9 mouse cellular contexts compared by ENCODE assay signal in genomic region chr12:85619898-85620443, GRCm38 (mm10). TPM values are rescaled to one million over a fixed set of nuclear protein-coding genes. Genes with fewer than 3 reads are reported as not detected.
DNase-seq lines count a peak whose midpoint lies in the region; ATAC-seq lines count a peak whose summit lies in the region.
"Had no signal": no experiment of that assay in that cellular context is flagged by ENCODE, and none has a peak within 500 bp of the region (broad histone marks: within the 10 kb centered on the region; RNA-seq: fewer than 3 reads in every experiment).

No protein-coding gene starts in this region.

- no peaks in the 10 kb centered on the region for H3K36me3 ChIP-seq in midbrain, embryonic 10.5 days
- no peaks in the 10 kb centered on the region for H3K36me3 ChIP-seq in midbrain, embryonic 11.5 days (ENCODE audit: control insufficient read depth, insufficient read depth, low read length)
- H3K36me3 ChIP-seq in forebrain, embryonic 15.5 days: no peaks in the 10 kb centered on the region
- H3K36me3 ChIP-seq in neural tube, embryonic 15.5 days: no peaks in the 10 kb centered on the region

- no peak for DNase-seq in midbrain, embryonic 10.5 days (ENCODE audit: low spot score)
- DNase-seq in midbrain, embryonic 11.5 days (ENCODE audit: low spot score, missing footprints): no peak
- DNase-seq in kidney, postnatal 10 days: peak; percentile 36
- no peak for DNase-seq in ovary, adult 18-20 months (ENCODE audit: low spot score)
- DNase-seq: lung, embryonic 14.5 days had no signal

- H3K4me2 ChIP-seq in midbrain, embryonic 11.5 days: no peak overlapping the region
- no peak overlapping the region for H3K4me2 ChIP-seq in forebrain, embryonic 15.5 days (replicated peaks)
- no peak overlapping the region for H3K4me2 ChIP-seq in neural tube, embryonic 15.5 days
- H3K4me2 ChIP-seq: embryonic facial prominence, embryonic 15.5 days; lung, embryonic 14.5 days had no signal

- H3K27ac ChIP-seq in midbrain, embryonic 10.5 days (replicated peaks): peak overlapping the region; percentile 70
- H3K27ac ChIP-seq in midbrain, embryonic 11.5 days (ENCODE audit: low read depth, low read length): no peak overlapping the region
- H3K27ac ChIP-seq in forebrain, embryonic 15.5 days (replicated peaks): 0 out of 2 replicates have a peak overlapping the region, but pooled peaks have one; percentile 5
- H3K27ac ChIP-seq in neural tube, embryonic 15.5 days (replicated peaks): peak overlapping the region; percentile 80

- no peaks in the 10 kb centered on the region for H3K27me3 ChIP-seq in midbrain, embryonic 10.5 days (ENCODE audit: low read depth, poor library complexity, severe bottlenecking)
- H3K27me3 ChIP-seq in midbrain, embryonic 11.5 days (ENCODE audit: control insufficient read depth, insufficient read depth, low read length): no peaks in the 10 kb centered on the region
- H3K27me3 ChIP-seq in forebrain, embryonic 15.5 days: no peaks in the 10 kb centered on the region
- H3K27me3 ChIP-seq in neural tube, embryonic 15.5 days (replicated peaks): no peaks in the 10 kb centered on the region
- H3K27me3 ChIP-seq: embryonic facial prominence, embryonic 15.5 days had no signal

- no peaks in the 10 kb centered on the region for H3K9me3 ChIP-seq in midbrain, embryonic 10.5 days (replicated peaks)
- no peaks in the 10 kb centered on the region for H3K9me3 ChIP-seq in midbrain, embryonic 11.5 days (ENCODE audit: control insufficient read depth, low read length)
- H3K9me3 ChIP-seq in forebrain, embryonic 15.5 days: no peaks in the 10 kb centered on the region
- no peaks in the 10 kb centered on the region for H3K9me3 ChIP-seq in neural tube, embryonic 15.5 days (replicated peaks)
- H3K9me3 ChIP-seq: embryonic facial prominence, embryonic 15.5 days had no signal

- peaks cover 26% of the 10 kb centered on the region for H3K4me1 ChIP-seq in midbrain, embryonic 10.5 days
- peaks cover 5% of the 10 kb centered on the region for H3K4me1 ChIP-seq in midbrain, embryonic 11.5 days (ENCODE audit: control insufficient read depth, insufficient read depth, low read length)
- H3K4me1 ChIP-seq in forebrain, embryonic 15.5 days: peaks cover 27% of the 10 kb centered on the region
- H3K4me1 ChIP-seq in neural tube, embryonic 15.5 days: peaks cover 54% of the 10 kb centered on the region

- H3K4me3 ChIP-seq in midbrain, embryonic 10.5 days: no peak overlapping the region
- no peak overlapping the region for H3K4me3 ChIP-seq in midbrain, embryonic 11.5 days (ENCODE audit: low read depth, low read length)
- H3K4me3 ChIP-seq in forebrain, embryonic 15.5 days: no peak overlapping the region
- H3K4me3 ChIP-seq in neural tube, embryonic 15.5 days (replicated peaks): no peak overlapping the region
- H3K4me3 ChIP-seq: embryonic facial prominence, embryonic 15.5 days had no signal

- H3K9ac ChIP-seq in midbrain, embryonic 11.5 days (ENCODE audit: low read length): no peak overlapping the region
- H3K9ac ChIP-seq in forebrain, embryonic 15.5 days (replicated peaks): no peak overlapping the region
- H3K9ac ChIP-seq in neural tube, embryonic 15.5 days (replicated peaks): no peak overlapping the region
- H3K9ac ChIP-seq: embryonic facial prominence, embryonic 15.5 days; lung, embryonic 14.5 days had no signal

- WGBS in midbrain, embryonic 10.5 days: 86% methylated on average over 11 of the region's 11 CpGs
- WGBS in midbrain, embryonic 11.5 days: 70% methylated on average over 11 of the region's 11 CpGs
- 28% methylated on average over 11 of the region's 11 CpGs for WGBS in forebrain, embryonic 15.5 days
- 17% methylated on average over 11 of the region's 11 CpGs for WGBS in neural tube, embryonic 15.5 days

- no peak for ATAC-seq in midbrain, embryonic 11.5 days (ENCODE audit: low FRiP score)
- ATAC-seq in forebrain, embryonic 15.5 days (replicated peaks): no peak
- ATAC-seq in neural tube, embryonic 15.5 days (ENCODE audit: low FRiP score): peak; percentile 76
- ATAC-seq in megakaryocyte-erythroid progenitor cell, adult 5-6 weeks (replicated peaks; ENCODE audit: low FRiP score, low TSS enrichment, poor library complexity, severe bottlenecking): no peak

RNA-seq across cellular contexts. Expression of gene Jdp2, which starts 21.1 kb away (rescaled TPM):
- 0.49 TPM in 1 of 2 replicates, not detected in the other for polyA plus RNA-seq in midbrain, embryonic 10.5 days (2016; fragmentation: Nextera tagmentation; extraction: Ambion mirVana)
- 0.11 and 0.29 TPM in 2 replicates for polyA plus RNA-seq in midbrain, embryonic 11.5 days (2014; fragmentation: Nextera tagmentation; extraction: Ambion mirVana)
- polyA plus RNA-seq in forebrain, embryonic 15.5 days (2015; fragmentation: Nextera tagmentation; extraction: Ambion mirVana): 0.10 and 0.50 TPM in 2 replicates
- polyA plus RNA-seq in neural tube, embryonic 15.5 days (2015; fragmentation: Nextera tagmentation; extraction: Ambion mirVana): 0.68 and 0.69 TPM in 2 replicates
- total RNA-seq in megakaryocyte-erythroid progenitor cell, adult 5-6 weeks (2014; fragmentation: Nextera tagmentation): 0.47 TPM in 1 of 2 replicates, not detected in the other
- total RNA-seq in megakaryocyte-erythroid progenitor cell, adult 5-6 weeks (2017): 1.1 and 2.1 TPM in 2 replicates
